Mouse (Mus musculus): ENCODE data around the gene Itgb3.

The Itgb3 gene

GRCm38 (mm10) chr11:104614130-104614529 lies 6.3 kb downstream of the Itgb3 start:
- in situ Hi-C loops (cut with MboI, MseI): no loop called here

- in situ Hi-C loops (cut with MboI, MseI): no loop called here
Measured at GRCm38 (mm10) chr11:104616182-104616581, 8.4 kb downstream of the Itgb3 start.

- in situ Hi-C loops (cut with MboI, MseI): no loop called here
Measured at GRCm38 (mm10) chr11:104618638-104619076, 10.9 kb downstream of the Itgb3 start.

- in situ Hi-C loops (cut with MboI, MseI): no loop called here
Measured at GRCm38 (mm10) chr11:104619084-104620022, 11.6 kb downstream of the Itgb3 start.

- in situ Hi-C loops (cut with MboI, MseI): no loop called here
Measured at GRCm38 (mm10) chr11:104622040-104622962, 14.5 kb downstream of the Itgb3 start.

- in situ Hi-C loops (cut with MboI, MseI): no loop called here
Measured at GRCm38 (mm10) chr11:104624791-104625391, 17.1 kb downstream of the Itgb3 start.

GRCm38 (mm10) chr11:104625453-104626402 lies 17.9 kb downstream of the Itgb3 start:
- in situ Hi-C loops (cut with MboI, MseI): no loop called here

- in situ Hi-C loops (cut with MboI, MseI): no loop called here
Measured at GRCm38 (mm10) chr11:104626635-104627034, 18.8 kb downstream of the Itgb3 start.

- in situ Hi-C loops (cut with MboI, MseI): no loop called here
Measured at GRCm38 (mm10) chr11:104627616-104628301, 20.0 kb downstream of the Itgb3 start.

- in situ Hi-C loops (cut with MboI, MseI): no loop called here
Measured at GRCm38 (mm10) chr11:104628566-104628965, 20.8 kb downstream of the Itgb3 start.

GRCm38 (mm10) chr11:104630185-104630835 lies 22.5 kb downstream of the Itgb3 start:
- in situ Hi-C loops (cut with MboI, MseI): no loop called here

- in situ Hi-C loops (cut with MboI, MseI): no loop called here
Measured at GRCm38 (mm10) chr11:104631306-104631705, 23.5 kb downstream of the Itgb3 start.

- in situ Hi-C loops (cut with MboI, MseI): no loop called here
Measured at GRCm38 (mm10) chr11:104637010-104637409, 29.2 kb downstream of the Itgb3 start.

- in situ Hi-C loops (cut with MboI, MseI): no loop called here
Measured at GRCm38 (mm10) chr11:104638006-104638405, 30.2 kb downstream of the Itgb3 start.

GRCm38 (mm10) chr11:104638906-104639305 lies 31.1 kb downstream of the Itgb3 start:
- in situ Hi-C loops (cut with MboI, MseI): no loop called here

- in situ Hi-C loops (cut with MboI, MseI): no loop called here
Measured at GRCm38 (mm10) chr11:104639634-104640033, 31.8 kb downstream of the Itgb3 start.

- in situ Hi-C loops (cut with MboI, MseI): no loop called here
Measured at GRCm38 (mm10) chr11:104640894-104641293, 33.1 kb downstream of the Itgb3 start.

GRCm38 (mm10) chr11:104643236-104643635 lies 35.4 kb downstream of the Itgb3 start:
- in situ Hi-C loops (cut with MboI, MseI): no loop called here

GRCm38 (mm10) chr11:104645402-104645801 lies 37.6 kb downstream of the Itgb3 start:
- in situ Hi-C loops (cut with MboI, MseI): loop anchor here in 1 of 2 experiments (5.0 kb wide), 1 partner anchor 38 kb away; the partner anchor contains the start of gene Itgb3

Measured in T-helper 17 cell (primary cell).